Mouse (Mus musculus): Measurements from ENCODE around the gene Celf2.

Gene Celf2

DNA sequence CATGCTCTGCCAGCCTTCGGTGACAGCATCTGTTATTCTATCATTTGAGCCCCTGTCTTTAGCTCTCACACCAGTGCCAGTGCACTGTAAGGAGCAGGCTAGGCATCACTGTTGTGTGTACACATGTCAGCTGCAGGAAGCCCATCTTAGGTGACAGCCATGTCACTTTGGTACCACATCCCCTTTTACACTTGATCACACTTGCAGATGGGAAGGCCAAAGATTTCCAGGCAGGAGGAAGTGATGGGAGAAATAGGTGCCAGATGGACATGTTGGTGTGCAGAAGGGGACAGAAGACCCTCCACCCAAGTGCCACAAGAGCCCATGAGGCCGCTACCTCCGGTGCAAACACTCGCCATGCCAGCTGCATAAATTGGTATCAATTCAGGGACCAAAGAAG is 470.4 kb downstream of the Celf2 start:
- DNase-seq (ENCODE audit: extremely low spot score, low read depth, low spot score) = no peak

DNA sequence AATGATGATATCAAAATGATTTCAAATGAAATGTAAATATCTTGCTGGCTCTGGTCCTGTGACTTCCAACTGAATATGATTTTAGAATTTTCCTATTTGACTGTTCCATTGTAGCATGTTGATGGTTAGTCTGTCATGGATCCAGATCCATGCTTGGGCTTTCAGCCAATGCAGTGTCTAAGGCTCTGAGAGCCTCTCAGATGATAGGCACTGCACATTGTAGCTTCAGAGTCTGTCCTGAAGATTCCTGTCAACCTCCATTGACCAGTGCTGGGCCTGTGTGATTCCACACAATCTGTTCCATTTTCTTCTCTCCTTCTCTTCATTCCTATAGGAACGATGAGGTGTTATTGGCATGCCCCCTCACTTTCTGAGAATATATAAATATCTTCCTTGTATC is 478.0 kb downstream of the Celf2 start:
- DNase-seq (ENCODE audit: extremely low spot score, low read depth, low spot score) = no peak

DNA sequence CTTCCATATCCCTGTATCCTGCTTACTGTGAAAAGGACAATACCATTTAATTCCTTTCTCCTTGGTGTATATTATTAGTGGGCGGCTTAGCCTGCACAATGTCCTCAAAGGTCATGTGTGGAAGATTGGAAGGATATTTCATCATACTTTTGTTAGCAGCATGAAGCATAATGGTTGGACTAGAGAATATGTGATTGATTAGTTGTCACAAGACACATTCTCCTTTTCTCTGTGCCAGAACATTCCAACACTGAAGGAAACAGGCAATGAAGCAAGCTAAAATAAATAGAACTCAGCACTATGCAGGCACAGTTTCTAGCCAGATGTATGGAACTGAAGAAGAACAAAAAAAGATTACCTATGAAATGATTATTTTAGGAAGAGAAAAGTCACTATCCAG is 482.6 kb downstream of the Celf2 start:
- DNase-seq (ENCODE audit: extremely low spot score, low read depth, low spot score) = no peak

DNA sequence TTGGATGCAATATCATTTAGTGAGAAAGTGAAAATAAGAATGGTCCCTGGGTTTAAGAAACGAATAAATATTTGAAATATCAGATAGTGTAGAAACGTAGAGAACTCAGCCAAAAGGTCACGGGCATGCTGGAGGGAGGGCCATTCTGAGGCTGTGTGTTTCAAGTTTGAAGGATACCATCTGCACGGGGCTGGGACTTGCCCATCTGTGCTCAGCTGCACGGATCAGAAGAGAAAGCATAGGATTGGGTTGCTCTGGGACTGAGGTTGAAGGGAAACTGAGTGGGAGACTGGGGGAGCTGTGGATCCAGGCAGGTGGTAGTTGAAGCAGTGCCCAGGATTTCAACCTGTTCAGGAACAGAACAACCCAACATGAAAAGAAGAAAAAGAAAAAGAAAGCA is 483.8 kb downstream of the Celf2 start:
- DNase-seq (ENCODE audit: extremely low spot score, low read depth, low spot score) = no peak

GRCm38 (mm10) chr2:7022184-7022583 is 487.2 kb downstream of the Celf2 start:
- no peak for DNase-seq (ENCODE audit: extremely low spot score, low read depth, low spot score)

DNA sequence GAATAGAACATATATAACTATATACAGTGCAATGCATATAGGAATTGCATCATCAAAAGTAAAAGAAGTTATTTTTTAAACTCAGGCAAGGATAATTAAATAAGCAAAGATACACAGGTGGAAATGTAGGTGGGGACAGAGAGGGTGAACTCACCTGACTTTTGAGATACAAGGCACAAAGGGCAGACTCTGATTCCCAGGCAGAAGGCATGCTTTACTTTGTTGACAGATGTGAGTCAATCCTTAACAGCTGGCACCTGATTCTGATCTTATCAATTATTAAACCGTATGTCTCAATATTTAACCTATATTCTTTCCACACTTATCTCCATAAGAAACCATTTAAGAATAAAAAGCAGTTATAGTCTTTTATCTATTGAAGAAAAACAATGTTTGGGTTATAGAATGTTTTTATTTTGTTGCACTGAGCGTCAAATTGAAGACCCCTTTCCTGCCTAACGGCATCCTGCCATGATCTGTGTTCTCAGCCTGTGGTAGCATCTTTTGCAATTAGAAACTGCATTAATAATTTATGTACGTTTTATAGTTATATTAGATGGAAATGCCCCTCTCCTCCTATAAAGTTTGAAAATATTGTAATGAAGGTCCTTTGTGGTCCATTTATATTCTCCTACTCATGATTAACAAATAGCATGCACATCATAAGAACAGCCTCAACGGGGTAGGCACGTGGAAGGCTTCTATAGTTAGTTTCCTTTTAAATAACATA is 491.8 kb downstream of the Celf2 start:
- DNase-seq (ENCODE audit: extremely low spot score, low read depth, low spot score) = no peak

DNA sequence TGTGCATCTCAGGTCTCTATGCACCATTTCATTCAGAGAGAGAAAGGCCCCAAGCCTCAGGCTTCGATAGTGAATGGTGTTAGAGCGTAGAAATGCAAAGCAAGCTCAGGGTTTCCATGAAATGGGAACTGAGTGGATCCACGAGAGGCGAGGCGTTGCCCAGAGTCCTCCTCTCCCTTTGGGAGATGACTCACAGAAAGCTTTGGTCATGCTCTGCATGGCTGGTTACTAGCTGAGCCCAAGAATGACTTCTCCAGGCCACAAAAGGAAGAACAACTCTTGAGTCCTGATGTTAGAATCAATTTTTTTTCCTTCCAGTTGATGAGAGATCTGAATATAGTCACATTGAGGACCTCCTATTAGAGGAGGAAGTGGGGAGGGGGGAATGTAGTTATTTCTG is 496.2 kb downstream of the Celf2 start:
- DNase-seq (ENCODE audit: extremely low spot score, low read depth, low spot score) = no peak

- DNase-seq (ENCODE audit: extremely low spot score, low read depth, low spot score) = no peak
These were observed 502.5 kb downstream of the Celf2 start for GRCm38 (mm10) chr2:7006816-7007215.

- no peak for DNase-seq (ENCODE audit: extremely low spot score, low read depth, low spot score)
These were observed 507.4 kb downstream of the Celf2 start for GRCm38 (mm10) chr2:7001967-7002366.

DNA sequence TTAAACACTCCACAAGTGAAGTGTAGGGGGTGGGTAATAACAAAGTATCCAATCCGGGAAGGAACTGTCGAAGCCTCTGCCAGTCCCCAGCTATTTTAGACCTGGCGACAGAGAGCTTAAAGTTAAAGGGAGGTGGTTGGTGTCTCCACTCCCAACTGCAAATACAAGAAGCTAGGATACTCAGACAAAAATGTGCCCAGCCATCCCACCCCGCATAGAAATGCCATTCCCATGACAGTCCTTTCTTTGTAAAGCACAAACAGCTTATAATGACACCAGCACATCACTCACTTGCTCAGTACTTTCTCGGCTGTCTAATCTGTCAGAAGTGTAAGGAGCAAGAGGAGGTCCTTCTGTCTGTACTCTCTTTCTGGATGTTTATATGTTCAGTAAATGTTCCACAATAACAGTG is 518.3 kb downstream of the Celf2 start:
- no peak for DNase-seq (ENCODE audit: extremely low spot score, low read depth, low spot score)

DNA sequence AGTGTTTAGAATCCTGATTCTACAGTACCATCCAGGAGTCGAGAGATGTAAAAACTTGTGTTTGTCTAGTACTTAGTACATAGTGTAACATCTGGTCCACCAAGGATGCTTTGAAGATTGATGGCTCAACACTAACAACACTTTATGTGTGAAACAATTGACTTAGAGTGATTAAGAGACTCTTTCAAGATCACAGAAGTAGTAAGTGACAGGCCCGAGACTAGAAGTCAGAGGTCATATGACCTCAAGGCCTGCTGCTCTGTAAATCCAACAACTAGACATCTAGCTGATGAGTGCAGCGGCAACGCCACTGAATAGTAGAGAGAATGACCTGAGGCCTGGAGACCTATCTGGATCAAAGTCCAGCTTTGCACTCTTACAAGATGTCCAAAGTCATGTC is 523.7 kb downstream of the Celf2 start:
- DNase-seq (ENCODE audit: extremely low spot score, low read depth, low spot score) = no peak

- DNase-seq (ENCODE audit: extremely low spot score, low read depth, low spot score) = no peak
These were observed 525.5 kb downstream of the Celf2 start for GRCm38 (mm10) chr2:6983902-6984301.

GRCm38 (mm10) chr2:6976300-6976699 is 533.1 kb downstream of the Celf2 start:
- no peak for DNase-seq (ENCODE audit: extremely low spot score, low read depth, low spot score)

- no peak for DNase-seq (ENCODE audit: extremely low spot score, low read depth, low spot score)
These were observed 540.1 kb downstream of the Celf2 start for GRCm38 (mm10) chr2:6969228-6969627.

- DNase-seq (ENCODE audit: extremely low spot score, low read depth, low spot score) = no peak
These were observed 544.1 kb downstream of the Celf2 start for GRCm38 (mm10) chr2:6965243-6965642.

- DNase-seq (ENCODE audit: extremely low spot score, low read depth, low spot score) = no peak
These were observed 558.7 kb downstream of the Celf2 start for GRCm38 (mm10) chr2:6950702-6951101.

- DNase-seq (ENCODE audit: extremely low spot score, low read depth, low spot score) = no peak
These were observed 563.5 kb downstream of the Celf2 start for GRCm38 (mm10) chr2:6945638-6946415.

DNA sequence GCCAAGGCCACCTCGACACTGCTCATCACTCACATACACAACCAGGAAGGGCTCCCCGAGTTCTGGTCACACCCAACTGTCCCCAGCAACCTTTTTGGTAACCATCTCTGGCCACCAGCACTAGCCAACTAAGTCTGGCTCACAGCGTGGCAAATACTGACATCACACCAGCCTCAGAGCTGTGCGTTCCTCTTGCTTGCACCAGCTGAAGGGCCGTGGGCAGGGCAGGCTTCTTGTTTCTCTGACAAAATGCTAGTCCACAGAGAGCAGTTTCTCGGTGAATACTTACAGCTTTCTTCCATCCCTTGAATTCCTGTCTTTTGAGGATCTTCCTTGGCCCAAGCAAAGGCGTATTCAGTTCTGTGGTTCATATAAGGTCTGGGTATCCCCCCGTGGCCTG is 565.7 kb downstream of the Celf2 start:
- no peak for DNase-seq (ENCODE audit: extremely low spot score, low read depth, low spot score)

DNA sequence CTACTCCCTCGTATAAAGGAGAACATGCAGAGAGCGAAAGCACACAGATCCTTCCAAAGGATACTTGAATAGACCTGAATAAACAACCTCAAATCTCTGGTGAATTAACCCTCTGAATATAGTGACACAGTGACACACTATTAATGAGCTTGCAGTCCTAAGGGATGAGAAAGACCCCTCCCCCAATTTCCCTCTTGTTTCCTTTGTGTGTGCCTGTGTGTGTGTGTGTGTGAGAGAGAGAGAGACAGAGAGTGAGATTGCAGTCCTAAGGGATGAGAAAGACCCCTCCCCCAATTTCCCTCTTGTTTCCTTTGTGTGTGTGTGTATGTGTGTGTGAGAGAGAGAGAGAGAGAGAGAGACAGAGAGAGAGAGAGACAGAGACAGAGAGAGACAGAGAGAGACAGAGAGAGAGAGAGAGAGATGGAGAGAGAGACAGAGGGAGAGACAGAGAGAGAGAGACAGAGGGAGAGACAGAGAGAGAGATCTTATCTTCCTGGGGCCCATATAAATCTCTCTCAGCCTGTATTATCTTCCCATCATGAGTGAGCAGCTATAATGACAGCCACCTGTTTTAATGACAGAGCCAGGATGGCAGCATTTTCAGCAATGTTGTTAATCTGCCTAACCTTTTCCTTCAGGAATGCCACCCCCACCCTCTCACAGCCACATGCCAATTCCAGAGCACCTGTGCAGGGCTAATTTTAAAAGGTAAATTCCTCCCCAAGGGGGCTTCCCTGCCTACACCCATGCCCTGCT is 566.5 kb downstream of the Celf2 start:
- no peak for DNase-seq (ENCODE audit: extremely low spot score, low read depth, low spot score)

DNA sequence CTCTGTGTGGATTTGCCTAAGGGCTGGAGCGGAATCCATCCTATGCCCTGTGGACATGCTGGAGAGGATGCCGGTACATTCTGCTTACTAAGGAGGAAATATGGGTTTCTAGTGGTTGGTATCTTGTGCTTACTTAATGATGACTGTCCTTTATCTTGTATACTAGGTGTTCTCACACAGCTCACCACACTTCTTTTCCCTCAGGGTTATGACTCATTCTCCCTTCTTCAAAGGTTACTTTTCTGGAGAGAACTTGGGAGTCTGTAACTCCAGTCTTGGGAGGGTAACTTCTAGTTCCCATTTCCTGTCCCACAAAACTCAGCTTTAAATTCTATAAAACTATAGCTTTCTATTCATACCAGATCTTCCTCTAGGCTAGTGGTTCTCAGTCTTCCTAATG is 570.2 kb downstream of the Celf2 start:
- DNase-seq (ENCODE audit: extremely low spot score, low read depth, low spot score) = no peak

DNA sequence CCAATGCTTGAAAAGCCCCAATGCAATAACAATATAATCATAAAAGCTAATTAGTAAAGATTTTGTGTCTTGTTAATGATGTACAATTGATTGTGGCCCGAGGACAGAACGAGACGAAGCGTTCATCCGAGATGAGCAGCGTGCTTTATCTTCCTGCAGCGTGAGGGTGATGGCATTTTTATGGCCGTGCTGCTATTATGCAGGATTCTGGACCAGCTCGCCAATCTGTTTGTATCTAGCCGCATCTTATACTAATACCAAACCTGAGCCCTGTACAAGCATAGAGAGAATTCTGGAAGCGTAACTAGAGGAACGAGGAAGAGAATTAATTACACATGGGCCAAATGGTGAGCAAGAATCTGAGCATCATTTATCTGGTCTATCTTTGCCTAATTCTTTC is 576.2 kb downstream of the Celf2 start:
- DNase-seq (ENCODE audit: extremely low spot score, low read depth, low spot score) = no peak
